Mouse (Mus musculus) spleen, postnatal 10 days (tissue): ENCODE data around the gene Inpp5b.

Experiments
- DNase-seq, 2 experiments: peaks; one replicate each; pipeline ENCODE4 v3.0.0; 2021 to 2022; ENCODE audit warnings: low spot score in 2 of 2

Inpp5b gene

GRCm38 (mm10) chr4:124811347-124811975 lies 69.8 kb downstream of the Inpp5b start:
- no peak for DNase-seq

GRCm38 (mm10) chr4:124815901-124816300 lies 74.3 kb downstream of the Inpp5b start:
- no peak for DNase-seq

GRCm38 (mm10) chr4:124817803-124818202 lies 76.2 kb downstream of the Inpp5b start:
- peak in 1 of 2 experiments; percentile 43 for DNase-seq

GRCm38 (mm10) chr4:124818832-124819231 lies 77.2 kb downstream of the Inpp5b start:
- no peak for DNase-seq

GRCm38 (mm10) chr4:124824967-124825366 lies 83.3 kb downstream of the Inpp5b start:
- no peak for DNase-seq

GRCm38 (mm10) chr4:124825371-124825965 lies 83.8 kb downstream of the Inpp5b start:
- no peak for DNase-seq

GRCm38 (mm10) chr4:124829671-124830070 lies 88.0 kb downstream of the Inpp5b start:
- DNase-seq = no peak

- no peak for DNase-seq
Measured at GRCm38 (mm10) chr4:124832796-124833195, 91.1 kb downstream of the Inpp5b start.

- no peak for DNase-seq
Measured at GRCm38 (mm10) chr4:124838035-124838700, 96.5 kb downstream of the Inpp5b start.

- DNase-seq = peak in 1 of 2 experiments; percentile 53
Measured at GRCm38 (mm10) chr4:124840998-124841397, 99.3 kb downstream of the Inpp5b start.

- peak; percentile 20 to 62 for DNase-seq
Measured at GRCm38 (mm10) chr4:124843493-124843892, 101.8 kb downstream of the Inpp5b start.

GRCm38 (mm10) chr4:124847573-124847972 lies 105.9 kb downstream of the Inpp5b start:
- peak; percentile 80 to 92 for DNase-seq

- peak; percentile 27 to 43 for DNase-seq
Measured at GRCm38 (mm10) chr4:124849631-124850260, 108.1 kb downstream of the Inpp5b start.

- peak; percentile 92 to 94 for DNase-seq
Measured at GRCm38 (mm10) chr4:124850261-124850913, 108.7 kb downstream of the Inpp5b start, which contains the start of gene Yrdc. Gene Yrdc, plus strand, starts transcription at chr4:124850679.
